Mouse (Mus musculus): Measurements from ENCODE around the gene Nemp2. TPM values are rescaled to one million over a fixed set of nuclear protein-coding genes. Genes with fewer than 3 reads are reported as not detected.

Gene Nemp2
- total and polyA plus RNA-seq, 3 experiments = 2.8 to 4.6 TPM; not detected in 1

GRCm38 (mm10) chr1:52640266-52640665 lies 9.8 kb downstream of the Nemp2 start:
- no peak for DNase-seq (ENCODE audit: low read depth, low spot score)
- H3K4me1 ChIP-seq (ENCODE audit: control insufficient read depth in 1 of 2, insufficient read depth in 2 of 2, low read length in 2 of 2) = peaks cover 7 to 10% of the 10 kb centered on the region in 2 experiments
- H3K36me3 ChIP-seq (ENCODE audit: control insufficient read depth in 1 of 2, insufficient read depth in 2 of 2, low read length in 2 of 2) = peaks cover 0 to 18% of the 10 kb centered on the region in 2 experiments; a peak in 2 of 4 replicates
- peak overlapping the region; percentile 60 for H3K27ac ChIP-seq (ENCODE audit: control insufficient read depth, low read depth, low read length)
- no peaks in the 10 kb centered on the region for H3K27me3 ChIP-seq (ENCODE audit: control insufficient read depth in 1 of 2, insufficient read depth in 2 of 2, low read length in 2 of 2)
- H3K79me2 ChIP-seq (ENCODE audit: control insufficient read depth, insufficient read depth, low read length, poor library complexity) = no peaks in the 10 kb centered on the region
- no peak overlapping the region for H3K9ac ChIP-seq (ENCODE audit: control insufficient read depth, low read depth, low read length, poor library complexity, severe bottlenecking)
- H3K4me3 ChIP-seq (ENCODE audit: control insufficient read depth in 1 of 2, insufficient read depth in 1 of 2, low read depth in 2 of 2, low read length in 2 of 2) = no peak overlapping the region
- TF ChIP-seq MAFK (IDR thresholded peaks at IDR 0.05; ENCODE audit: borderline replicate concordance, low read depth, low read length) (no peak), CTCF (IDR thresholded peaks at IDR 0.05 in 2 of 3, conservative IDR thresholded peaks at IDR 0.05 in 1 of 3; ENCODE audit: control insufficient read depth in 1 of 3, insufficient read depth in 1 of 3, low read depth in 2 of 3, low read length in 3 of 3, poor library complexity in 1 of 3, severe bottlenecking in 1 of 3) (no peak), MAX (IDR thresholded peaks at IDR 0.05; ENCODE audit: low read length) (no peak), NELFE (IDR thresholded peaks at IDR 0.05; ENCODE audit: low read depth, low read length) (no peak), HCFC1 (IDR thresholded peaks at IDR 0.05; ENCODE audit: low read depth, low read length) (no peak), GATA1 (IDR thresholded peaks at IDR 0.05; ENCODE audit: low read depth, low read length) (no peak), EP300 (IDR thresholded peaks at IDR 0.05; ENCODE audit: low read depth in 1 of 2, low read length in 2 of 2) (no peak), MYC (IDR thresholded peaks at IDR 0.05; ENCODE audit: low read depth, low read length) (no peak), ZMIZ1 (IDR thresholded peaks at IDR 0.05; ENCODE audit: low read depth, low read length) (no peak), POLR2A (IDR thresholded peaks at IDR 0.05; ENCODE audit: control insufficient read depth in 1 of 2, insufficient read depth in 1 of 2, low read depth in 1 of 2, low read length in 2 of 2, poor library complexity in 1 of 2) (no peak), ZKSCAN1 (IDR thresholded peaks at IDR 0.05; ENCODE audit: low read depth, low read length) (no peak), TBP (IDR thresholded peaks at IDR 0.05; ENCODE audit: low read depth, low read length) (no peak), MAZ (IDR thresholded peaks at IDR 0.05; ENCODE audit: low read depth, low read length) (no peak), MXI1 (IDR thresholded peaks at IDR 0.05; ENCODE audit: low read depth, low read length) (no peak), USF1 (IDR thresholded peaks at IDR 0.05; ENCODE audit: low read depth, low read length) (no peak), CHD1 (IDR thresholded peaks at IDR 0.05; ENCODE audit: low read depth, low read length) (no peak), SMC3 (IDR thresholded peaks at IDR 0.05; ENCODE audit: low read depth, low read length) (no peak)
- H3K9me3 ChIP-seq (replicated peaks; ENCODE audit: insufficient read depth, low read length) = no peaks in the 10 kb centered on the region

- H3K27ac ChIP-seq (ENCODE audit: control insufficient read depth, low read depth, low read length) = peak overlapping the region; percentile 60
- TF ChIP-seq TCF12 (IDR thresholded peaks at IDR 0.05; ENCODE audit: low read depth, low read length) (peak; percentile 26; the same call in 1 of the 2 replicates), GATA1 (IDR thresholded peaks at IDR 0.05; ENCODE audit: low read depth, low read length) (peak; percentile 74), SIN3A (IDR thresholded peaks at IDR 0.05; ENCODE audit: low read length) (peak; percentile 14; the same call in 1 of the 2 replicates), MEF2A (IDR thresholded peaks at IDR 0.05; ENCODE audit: extremely low read depth, insufficient replicate concordance, low read depth, low read length, poor library complexity, severe bottlenecking) (no peak), EP300 (IDR thresholded peaks at IDR 0.05; ENCODE audit: low read depth in 1 of 2, low read length in 2 of 2) (peak; percentile 65 to 71), ETS1 (IDR thresholded peaks at IDR 0.05; ENCODE audit: low read depth, low read length) (peak; percentile 58; the same call in 1 of the 2 replicates), MAZ (IDR thresholded peaks at IDR 0.05; ENCODE audit: low read depth, low read length) (no peak), JUND (IDR thresholded peaks at IDR 0.05; ENCODE audit: low read depth, low read length) (peak; percentile 54; the same call in 1 of the 2 replicates), CTCF (IDR thresholded peaks at IDR 0.05 in 2 of 3, conservative IDR thresholded peaks at IDR 0.05 in 1 of 3; ENCODE audit: control insufficient read depth in 1 of 3, insufficient read depth in 1 of 3, low read depth in 2 of 3, low read length in 3 of 3, poor library complexity in 1 of 3, severe bottlenecking in 1 of 3) (no peak), MYC (IDR thresholded peaks at IDR 0.05; ENCODE audit: low read depth, low read length) (no peak), ZMIZ1 (IDR thresholded peaks at IDR 0.05; ENCODE audit: low read depth, low read length) (no peak), HCFC1 (IDR thresholded peaks at IDR 0.05; ENCODE audit: low read depth, low read length) (no peak), ZKSCAN1 (IDR thresholded peaks at IDR 0.05; ENCODE audit: low read depth, low read length) (no peak)
- no peaks in the 10 kb centered on the region for H3K79me2 ChIP-seq (ENCODE audit: control insufficient read depth, insufficient read depth, low read length, poor library complexity)
- no peaks in the 10 kb centered on the region for H3K9me3 ChIP-seq (replicated peaks; ENCODE audit: insufficient read depth, low read length)
- peaks cover 0 to 18% of the 10 kb centered on the region in 2 experiments; a peak in 2 of 4 replicates for H3K36me3 ChIP-seq (ENCODE audit: control insufficient read depth in 1 of 2, insufficient read depth in 2 of 2, low read length in 2 of 2)
- H3K9ac ChIP-seq (ENCODE audit: control insufficient read depth, low read depth, low read length, poor library complexity, severe bottlenecking) = no peak overlapping the region
- peak; percentile 50 for DNase-seq (ENCODE audit: low read depth, low spot score)
- peaks cover 7 to 10% of the 10 kb centered on the region in 2 experiments for H3K4me1 ChIP-seq (ENCODE audit: control insufficient read depth in 1 of 2, insufficient read depth in 2 of 2, low read length in 2 of 2)
- no peak overlapping the region for H3K4me3 ChIP-seq (ENCODE audit: control insufficient read depth in 1 of 2, insufficient read depth in 1 of 2, low read depth in 2 of 2, low read length in 2 of 2)
- no peaks in the 10 kb centered on the region for H3K27me3 ChIP-seq (ENCODE audit: control insufficient read depth in 1 of 2, insufficient read depth in 2 of 2, low read length in 2 of 2)
Measured at GRCm38 (mm10) chr1:52640736-52641135, 10.2 kb downstream of the Nemp2 start.

All from MEL (cell line).